Mouse (Mus musculus): Measurements from ENCODE around the gene Pld3. TPM values are rescaled to one million over a fixed set of nuclear protein-coding genes. Genes with fewer than 3 reads are reported as not detected.
A peak's percentile ranks its signal among the peaks of the same experiment; 100 is the strongest.

Gene Pld3
- total RNA-seq, 1 experiment: 77.9 TPM

- peak within 1 kb of the TSS; percentile 78 to 94 for H3K4me3 ChIP-seq (ENCODE audit: insufficient read depth in 1 of 2, low read depth in 1 of 2, low read length in 2 of 2, poor library complexity in 1 of 2, severe bottlenecking in 1 of 2)
- in situ Hi-C loops (cut with MboI; ENCODE audit: low sequenced_read_pairs in 2 of 2, unreplicated experiment in 2 of 2): no loop called here
- peak; percentile 63; the same call in 1 of the 2 replicates for TF ChIP-seq HCFC1 (IDR thresholded peaks at IDR 0.05; ENCODE audit: borderline replicate concordance, insufficient read depth, low read length)
- TF ChIP-seq CHD2 (IDR thresholded peaks at IDR 0.05; ENCODE audit: low read depth, low read length): no peak
- TF ChIP-seq ZNF384 (IDR thresholded peaks at IDR 0.05; ENCODE audit: low read depth, low read length): peak; percentile 44; the same call in 1 of the 2 replicates
- TF ChIP-seq MAFK (IDR thresholded peaks at IDR 0.05; ENCODE audit: insufficient read depth, low read depth, low read length): no peak
- no peak for TF ChIP-seq ZC3H11A (IDR thresholded peaks at IDR 0.05; ENCODE audit: borderline replicate concordance, low read depth, low read length)
- DNase-seq (ENCODE audit: low read depth, low spot score): peak; percentile 86
- peak within 1 kb of the TSS; percentile 97 for H3K9ac ChIP-seq (ENCODE audit: insufficient read depth, low read depth, low read length, poor library complexity, severe bottlenecking)
- H3K27ac ChIP-seq (ENCODE audit: insufficient read depth, low read depth, low read length, poor library complexity, severe bottlenecking): peak within 1 kb of the TSS; percentile 99
- peaks cover 11% of the 10 kb centered on the region; the same call in 1 of the 2 replicates for H3K36me3 ChIP-seq (ENCODE audit: control insufficient read depth, insufficient read depth, low read length, poor library complexity, severe bottlenecking)
- no peaks in the 10 kb centered on the region for H3K9me3 ChIP-seq (ENCODE audit: control insufficient read depth, insufficient read depth, low read depth, low read length)
- peaks cover 8 to 16% of the 10 kb centered on the region in 2 experiments for H3K4me1 ChIP-seq (ENCODE audit: control insufficient read depth in 2 of 2, insufficient read depth in 2 of 2, low read length in 2 of 2, poor library complexity in 1 of 2)
Measured at GRCm38 (mm10) chr7:27591266-27592216, 38.5 kb upstream of the Pld3 start, which contains the start of gene Akt2. Gene Akt2 (plus strand): TSS chr7:27591552.

DNA sequence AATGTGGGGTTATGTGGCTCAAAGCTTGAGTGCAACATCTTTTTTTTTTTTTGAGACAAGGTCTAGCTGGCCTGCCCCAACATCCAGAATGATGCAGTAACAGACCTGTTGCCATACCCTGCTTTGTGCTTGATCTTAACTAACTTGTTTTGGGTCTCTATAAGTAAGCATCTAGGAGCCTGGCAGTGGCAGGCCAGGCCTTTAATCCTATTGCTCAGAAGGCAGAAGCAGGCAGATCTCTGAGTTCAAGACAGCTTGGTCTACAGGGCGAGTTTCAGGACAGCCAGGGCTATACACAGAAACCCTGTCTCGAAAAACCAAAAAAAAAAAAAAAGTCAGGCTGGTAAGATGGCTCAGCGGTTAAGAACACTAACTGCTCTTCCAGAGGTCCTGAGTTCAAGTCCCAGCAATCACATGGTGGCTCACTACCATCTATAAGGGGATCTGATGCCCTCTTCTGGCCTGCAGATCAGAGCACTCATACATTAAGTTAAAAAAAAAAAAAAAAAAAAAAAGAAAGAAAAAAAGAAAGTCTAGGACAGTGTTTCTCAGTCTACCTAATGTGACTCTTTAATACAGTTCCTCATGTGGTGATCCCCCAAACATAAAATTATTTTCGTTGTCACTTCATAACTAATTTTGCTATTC is 37.7 kb upstream of the Pld3 start:
- Histone ChIP-seq H3K9me3 (ENCODE audit: control insufficient read depth, insufficient read depth, low read depth, low read length) (no peaks in the 10 kb centered on the region), H3K27ac (ENCODE audit: insufficient read depth, low read depth, low read length, poor library complexity, severe bottlenecking) (peak overlapping the region; percentile 99; the same call in 1 of the 2 replicates), H3K9ac (ENCODE audit: insufficient read depth, low read depth, low read length, poor library complexity, severe bottlenecking) (no peak overlapping the region), H3K4me3 (ENCODE audit: insufficient read depth in 1 of 2, low read depth in 1 of 2, low read length in 2 of 2, poor library complexity in 1 of 2, severe bottlenecking in 1 of 2) (peak overlapping the region; percentile 74 to 94; a peak in 2 of 4 replicates), H3K4me1 (ENCODE audit: control insufficient read depth in 2 of 2, insufficient read depth in 2 of 2, low read length in 2 of 2, poor library complexity in 1 of 2) (peaks cover 9 to 10% of the 10 kb centered on the region in 2 experiments), H3K36me3 (ENCODE audit: control insufficient read depth, insufficient read depth, low read length, poor library complexity, severe bottlenecking) (peaks cover 11% of the 10 kb centered on the region; the same call in 1 of the 2 replicates)
- DNase-seq (ENCODE audit: low read depth, low spot score): no peak
- TF ChIP-seq MAFK (IDR thresholded peaks at IDR 0.05; ENCODE audit: insufficient read depth, low read depth, low read length) (no peak), ZNF384 (IDR thresholded peaks at IDR 0.05; ENCODE audit: low read depth, low read length) (peak; percentile 93), ZC3H11A (IDR thresholded peaks at IDR 0.05; ENCODE audit: borderline replicate concordance, low read depth, low read length) (no peak), CHD2 (IDR thresholded peaks at IDR 0.05; ENCODE audit: low read depth, low read length) (no peak), HCFC1 (IDR thresholded peaks at IDR 0.05; ENCODE audit: borderline replicate concordance, insufficient read depth, low read length) (no peak)
- in situ Hi-C loops (cut with MboI; ENCODE audit: low sequenced_read_pairs in 2 of 2, unreplicated experiment in 2 of 2): no loop called here

GRCm38 (mm10) chr7:27590088-27590487 is 37.1 kb upstream of the Pld3 start:
- Histone ChIP-seq H3K36me3 (ENCODE audit: control insufficient read depth, insufficient read depth, low read length, poor library complexity, severe bottlenecking) (peaks cover 11% of the 10 kb centered on the region; the same call in 1 of the 2 replicates), H3K4me1 (ENCODE audit: control insufficient read depth in 2 of 2, insufficient read depth in 2 of 2, low read length in 2 of 2, poor library complexity in 1 of 2) (peaks cover 10% of the 10 kb centered on the region in 2 experiments; a peak in 3 of 4 replicates), H3K4me3 (ENCODE audit: insufficient read depth in 1 of 2, low read depth in 1 of 2, low read length in 2 of 2, poor library complexity in 1 of 2, severe bottlenecking in 1 of 2) (no peak overlapping the region), H3K9ac (ENCODE audit: insufficient read depth, low read depth, low read length, poor library complexity, severe bottlenecking) (no peak overlapping the region), H3K9me3 (ENCODE audit: control insufficient read depth, insufficient read depth, low read depth, low read length) (no peaks in the 10 kb centered on the region), H3K27ac (ENCODE audit: insufficient read depth, low read depth, low read length, poor library complexity, severe bottlenecking) (no peak overlapping the region)
- DNase-seq (ENCODE audit: low read depth, low spot score): no peak
- TF ChIP-seq HCFC1 (IDR thresholded peaks at IDR 0.05; ENCODE audit: borderline replicate concordance, insufficient read depth, low read length) (no peak), ZNF384 (IDR thresholded peaks at IDR 0.05; ENCODE audit: low read depth, low read length) (0 out of 2 replicates have a peak, but pooled peaks have one; percentile 4)
- in situ Hi-C loops (cut with MboI; ENCODE audit: low sequenced_read_pairs in 2 of 2, unreplicated experiment in 2 of 2): no loop called here

- H3K36me3 ChIP-seq (ENCODE audit: control insufficient read depth, insufficient read depth, low read length, poor library complexity, severe bottlenecking): peaks cover 3% of the 10 kb centered on the region; the same call in 1 of the 2 replicates
- no peak for TF ChIP-seq MAFK (IDR thresholded peaks at IDR 0.05; ENCODE audit: insufficient read depth, low read depth, low read length)
- no peak for TF ChIP-seq ZC3H11A (IDR thresholded peaks at IDR 0.05; ENCODE audit: borderline replicate concordance, low read depth, low read length)
- TF ChIP-seq HCFC1 (IDR thresholded peaks at IDR 0.05; ENCODE audit: borderline replicate concordance, insufficient read depth, low read length): no peak
- TF ChIP-seq ZNF384 (IDR thresholded peaks at IDR 0.05; ENCODE audit: low read depth, low read length): no peak
- TF ChIP-seq CHD2 (IDR thresholded peaks at IDR 0.05; ENCODE audit: low read depth, low read length): no peak
- DNase-seq (ENCODE audit: low read depth, low spot score): no peak
- H3K9me3 ChIP-seq (ENCODE audit: control insufficient read depth, insufficient read depth, low read depth, low read length): no peaks in the 10 kb centered on the region
- in situ Hi-C loops (cut with MboI; ENCODE audit: low sequenced_read_pairs in 2 of 2, unreplicated experiment in 2 of 2): no loop called here
- peak overlapping the region; percentile 81; the same call in 1 of the 2 replicates for H3K27ac ChIP-seq (ENCODE audit: insufficient read depth, low read depth, low read length, poor library complexity, severe bottlenecking)
- H3K4me1 ChIP-seq (ENCODE audit: control insufficient read depth in 2 of 2, insufficient read depth in 2 of 2, low read length in 2 of 2, poor library complexity in 1 of 2): peaks cover 10% of the 10 kb centered on the region in 2 experiments; a peak in 3 of 4 replicates
- no peak overlapping the region for H3K4me3 ChIP-seq (ENCODE audit: insufficient read depth in 1 of 2, low read depth in 1 of 2, low read length in 2 of 2, poor library complexity in 1 of 2, severe bottlenecking in 1 of 2)
- H3K9ac ChIP-seq (ENCODE audit: insufficient read depth, low read depth, low read length, poor library complexity, severe bottlenecking): peak overlapping the region; percentile 25; the same call in 1 of the 2 replicates
Measured at GRCm38 (mm10) chr7:27587741-27588140, 34.7 kb upstream of the Pld3 start.
